Mouse (Mus musculus) c-Kit-positive CD71-negative TER-119-negative erythroid progenitor cells, embryonic 14.5 days (primary cell): ENCODE measurements around the gene Ankfn1.
A peak's percentile ranks its signal among the peaks of the same experiment; 100 is the strongest.

ENCODE experiments used
- DNase-seq: peaks from one replicate; pipeline ENCODE4 v3.0.0-alpha.2; 2013; ENCODE audit warnings: low read depth

Ankfn1 gene

GRCm38 (mm10) chr11:89462216-89462615, 315.2 kb downstream of the Ankfn1 start:
- DNase-seq: no peak

- DNase-seq: no peak
These were observed 318.0 kb downstream of the Ankfn1 start for GRCm38 (mm10) chr11:89459437-89459836.

GRCm38 (mm10) chr11:89455647-89456231, 321.7 kb downstream of the Ankfn1 start:
- no peak for DNase-seq

GRCm38 (mm10) chr11:89454702-89455101, 322.8 kb downstream of the Ankfn1 start:
- no peak for DNase-seq

- DNase-seq: no peak
These were observed 324.6 kb downstream of the Ankfn1 start for GRCm38 (mm10) chr11:89452862-89453261.

- DNase-seq: no peak
These were observed 327.0 kb downstream of the Ankfn1 start for GRCm38 (mm10) chr11:89450406-89450805.

GRCm38 (mm10) chr11:89448986-89449385, 328.5 kb downstream of the Ankfn1 start:
- DNase-seq: no peak

- DNase-seq: no peak
These were observed 330.0 kb downstream of the Ankfn1 start for GRCm38 (mm10) chr11:89447477-89447876.

- no peak for DNase-seq
These were observed 336.9 kb downstream of the Ankfn1 start for GRCm38 (mm10) chr11:89440566-89440965.

GRCm38 (mm10) chr11:89424358-89424757, 353.1 kb downstream of the Ankfn1 start:
- DNase-seq: peak; percentile 25

GRCm38 (mm10) chr11:89422637-89423036, 354.8 kb downstream of the Ankfn1 start:
- DNase-seq: no peak

- no peak for DNase-seq
These were observed 356.6 kb downstream of the Ankfn1 start for GRCm38 (mm10) chr11:89420767-89421438.

- DNase-seq: no peak
These were observed 357.6 kb downstream of the Ankfn1 start for GRCm38 (mm10) chr11:89419863-89420262.

- DNase-seq: no peak
These were observed 358.8 kb downstream of the Ankfn1 start for GRCm38 (mm10) chr11:89418644-89419043.

- DNase-seq: no peak
These were observed 360.7 kb downstream of the Ankfn1 start for GRCm38 (mm10) chr11:89416769-89417168.

- DNase-seq: no peak
These were observed 368.7 kb downstream of the Ankfn1 start for GRCm38 (mm10) chr11:89408774-89409173.

GRCm38 (mm10) chr11:89404489-89404888, 373.0 kb downstream of the Ankfn1 start:
- DNase-seq: no peak

GRCm38 (mm10) chr11:89403436-89403835, 374.0 kb downstream of the Ankfn1 start:
- DNase-seq: no peak

- DNase-seq: no peak
These were observed 388.6 kb downstream of the Ankfn1 start for GRCm38 (mm10) chr11:89388851-89389250.

- no peak for DNase-seq
These were observed 394.8 kb downstream of the Ankfn1 start for GRCm38 (mm10) chr11:89382634-89383009.

GRCm38 (mm10) chr11:89381782-89382633, 395.4 kb downstream of the Ankfn1 start:
- no peak for DNase-seq

- no peak for DNase-seq
These were observed 406.5 kb downstream of the Ankfn1 start for GRCm38 (mm10) chr11:89370941-89371340.

GRCm38 (mm10) chr11:89370373-89370772, 407.1 kb downstream of the Ankfn1 start:
- DNase-seq: no peak
